Mouse (Mus musculus) liver, adult 2 months (tissue): Measurements from ENCODE around the gene Cul9.

Experiments used
- CTCF ChIP-seq: fragments of 200-500 bp; IDR thresholded peaks from 2 replicates; pipeline ENCODE4 v1.5.1; 2011; ENCODE audit warnings: low read depth, low read length, control low read depth
- POLR2A ChIP-seq: fragments of 200-500 bp; IDR thresholded peaks from 2 replicates; pipeline ENCODE4 v1.6.1; 2011; ENCODE audit warnings: low read length, control low read depth; ENCODE audit not compliant: insufficient read depth; ENCODE audit errors: extremely low read depth

DNA sequence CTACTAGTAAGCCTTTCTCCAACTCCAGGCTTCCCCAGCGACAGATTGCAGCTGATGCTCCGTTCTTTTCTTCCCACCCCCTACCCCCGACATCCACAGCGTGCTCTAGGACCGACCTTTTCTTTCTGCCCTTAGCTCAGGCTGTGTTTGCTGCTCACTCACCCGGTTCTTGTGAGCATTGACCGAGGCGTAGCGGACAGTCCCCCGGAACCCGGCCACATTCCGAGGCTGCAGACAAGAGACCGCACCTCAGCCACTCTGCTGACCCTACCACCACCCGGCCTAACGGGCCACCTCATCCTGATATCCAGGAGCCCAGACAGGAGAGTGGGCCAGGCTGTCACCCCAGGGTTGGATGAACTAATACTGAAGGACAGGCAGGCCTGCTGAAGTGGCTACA lies 68.9 kb downstream of the Cul9 start:
- TF ChIP-seq POLR2A (no peak), CTCF (no peak)
